Mouse (Mus musculus) layer of hippocampus, postnatal 14 days (tissue): ENCODE results near the gene Prlh. TPM values are rescaled to one million over a fixed set of nuclear protein-coding genes. Genes with fewer than 3 reads are reported as not detected.

Experiments used
- DNase-seq, 2 experiments: peaks; one replicate each; pipeline ENCODE4 v3.0.0; 2021 to 2022; ENCODE audit warnings: low spot score in 2 of 2, mixed read lengths in 1 of 2
- long read RNA-seq, 2 experiments: library from polyadenylated mRNA; stranded (forward); transcript quantifications; one replicate each; pipeline ENCODE4 v2.0.0; 2021
- total RNA-seq, 2 experiments: library from RNA; stranded (reverse); gene quantifications; 2 replicates each; pipeline ENCODE4 v1.2.3; 2021

The Prlh gene
- total RNA-seq = not detected
- long read RNA-seq, experiment 1 = 0 reads
- long read RNA-seq, experiment 2 = 0 reads

DNA sequence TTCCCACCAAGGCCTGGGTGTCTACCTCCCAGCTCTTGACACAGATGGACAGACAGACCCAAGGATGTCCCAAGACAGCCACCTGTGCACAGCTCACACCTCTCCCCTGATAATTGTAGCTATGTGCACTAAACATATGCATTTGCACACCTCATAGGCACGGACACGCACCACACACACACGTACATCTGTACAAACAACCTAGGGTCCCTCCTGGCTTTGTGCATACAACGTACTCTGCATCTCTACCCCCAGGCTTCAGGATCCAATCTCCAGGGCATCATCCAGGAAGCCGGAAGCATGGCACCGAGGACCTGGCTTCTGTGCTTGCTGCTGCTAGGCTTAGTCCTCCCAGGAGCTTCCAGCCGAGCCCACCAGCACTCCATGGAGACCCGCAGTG is at the start of gene Prlh:
Gene Prlh (plus strand): TSS at position 301 of the 400 bp plus-strand sequence.
- DNase-seq = no peak

DNA sequence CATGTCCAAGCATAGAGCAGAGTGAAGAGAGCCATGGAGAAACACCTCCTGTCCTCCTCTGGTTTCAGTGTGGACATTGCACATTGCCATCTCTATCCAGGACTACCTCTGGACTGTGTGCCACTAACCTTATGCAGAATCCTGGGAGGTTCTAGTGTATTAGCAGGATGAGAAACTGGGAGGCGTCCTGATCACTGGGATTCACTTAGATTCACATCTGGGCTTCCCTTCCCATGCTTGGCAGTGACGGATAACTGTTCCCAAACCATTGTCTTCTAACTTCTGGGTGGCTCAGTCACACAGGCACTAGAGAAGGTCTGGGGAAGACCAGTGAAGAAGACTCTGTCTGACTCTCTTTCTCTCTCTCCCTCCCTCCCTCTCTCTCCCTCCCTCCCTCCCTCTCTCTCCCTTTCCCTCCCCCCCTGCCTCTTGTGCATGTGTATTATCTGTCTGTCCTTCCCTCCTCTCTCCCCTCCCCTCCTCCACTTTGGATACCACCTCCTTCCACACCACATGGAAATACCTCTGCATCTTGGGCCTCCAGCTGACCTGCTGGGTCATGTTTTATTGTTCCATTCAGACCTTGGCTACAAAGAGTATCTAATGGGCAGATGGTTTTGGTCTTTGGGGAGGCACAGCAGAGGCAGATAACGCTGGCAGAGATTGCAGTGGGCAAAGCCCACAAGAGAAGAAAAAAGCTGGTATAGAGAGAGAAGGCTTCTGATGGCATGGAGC is 49.5 kb upstream of the Prlh start:
- DNase-seq = no peak

DNA sequence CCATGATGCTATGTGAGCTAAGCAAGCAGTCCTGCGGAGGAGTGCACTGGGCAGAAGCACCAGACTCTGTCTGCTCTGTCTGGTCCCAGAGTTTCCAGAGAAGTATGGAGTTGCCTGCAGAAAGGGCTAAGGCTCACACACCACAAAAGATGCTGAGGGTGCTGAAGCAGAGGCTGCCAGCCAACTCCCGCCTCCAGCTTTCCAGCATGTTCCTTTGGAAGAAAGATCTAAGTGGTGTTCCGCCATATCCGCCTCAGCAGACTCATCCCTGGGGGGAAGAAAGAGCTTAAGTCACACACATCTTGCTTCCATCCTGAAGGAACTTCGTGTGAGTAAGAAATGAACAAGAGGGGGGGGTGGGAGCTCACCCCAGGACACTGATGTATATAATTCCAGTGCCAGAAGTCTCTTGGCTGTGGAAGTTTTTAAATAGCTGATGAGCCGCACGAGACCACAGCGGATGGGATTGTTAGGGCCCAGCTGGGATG is 48.9 kb upstream of the Prlh start:
- peak in 1 of 2 experiments; percentile 52 for DNase-seq

DNA sequence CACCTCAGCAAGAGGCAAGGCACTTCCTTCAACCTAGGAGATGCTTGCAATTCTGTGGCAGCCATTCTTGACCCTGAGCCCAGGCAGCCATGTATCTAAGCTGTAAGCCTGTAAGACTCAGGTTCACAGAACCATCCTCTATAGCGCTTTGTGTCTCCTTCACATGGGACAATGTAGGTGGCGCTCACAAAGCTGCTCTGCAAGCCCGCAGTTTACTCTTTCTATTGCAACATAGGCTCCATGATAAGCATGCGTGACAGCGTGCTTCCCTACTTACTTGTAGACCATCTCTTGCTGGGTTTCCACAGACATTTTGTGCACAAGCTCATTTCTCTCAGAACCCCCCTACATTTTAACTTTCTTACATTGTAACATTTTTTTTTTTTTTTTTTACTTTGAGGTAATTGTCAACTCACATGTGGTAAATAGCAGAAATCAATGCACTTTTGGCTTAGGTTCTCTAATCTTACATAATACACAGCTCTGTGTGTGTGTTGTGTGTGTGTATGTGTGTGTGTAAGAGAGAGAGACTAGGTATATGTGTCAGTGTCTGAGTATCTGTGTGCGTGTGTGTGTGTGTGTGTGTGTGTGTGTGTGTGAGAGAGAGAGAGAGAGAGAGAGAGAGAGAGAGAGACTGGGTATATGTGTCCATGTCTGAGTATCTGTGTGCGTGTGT is 48.0 kb upstream of the Prlh start:
- no peak for DNase-seq

DNA sequence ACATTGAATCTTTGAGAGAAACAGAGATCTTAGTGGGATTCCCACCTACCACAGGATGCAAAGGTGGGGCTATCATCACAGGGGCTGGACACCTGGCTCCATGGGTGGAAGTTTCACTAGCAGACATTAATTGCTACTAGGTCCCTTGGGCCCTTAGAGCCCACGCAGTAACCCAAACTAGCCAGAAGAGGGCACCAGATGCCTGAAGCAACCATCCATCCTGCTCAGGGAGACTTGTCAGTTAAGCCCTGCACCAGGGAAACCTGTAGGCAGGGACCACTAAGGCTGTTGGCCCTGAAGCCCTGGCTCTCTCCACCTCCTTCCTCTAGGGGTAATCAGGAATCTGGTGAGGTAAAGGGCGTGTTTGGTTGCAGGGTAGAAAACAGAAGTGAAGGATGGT is 46.6 kb upstream of the Prlh start:
- DNase-seq = peak in 1 of 2 experiments; percentile 57

DNA sequence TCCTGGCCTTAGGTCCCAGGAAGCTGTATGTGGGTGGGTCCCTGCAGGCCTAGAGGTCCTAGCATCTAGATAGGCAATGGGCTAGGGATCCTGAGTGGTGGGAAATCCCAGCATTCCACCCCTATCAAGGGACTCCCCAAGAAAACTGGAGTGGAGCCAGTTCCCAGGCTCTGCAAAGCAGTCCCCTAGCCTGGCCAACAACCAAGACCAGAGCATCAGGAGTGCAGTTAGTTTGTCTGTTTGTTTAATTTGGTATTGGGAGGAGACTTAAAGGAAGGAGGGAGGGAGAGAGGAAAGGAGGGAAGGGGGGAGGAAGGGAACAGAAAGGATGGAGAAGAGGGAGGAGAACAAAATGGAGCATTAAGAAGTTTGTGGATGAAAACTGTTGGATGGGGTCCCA is 43.7 kb upstream of the Prlh start:
- no peak for DNase-seq

DNA sequence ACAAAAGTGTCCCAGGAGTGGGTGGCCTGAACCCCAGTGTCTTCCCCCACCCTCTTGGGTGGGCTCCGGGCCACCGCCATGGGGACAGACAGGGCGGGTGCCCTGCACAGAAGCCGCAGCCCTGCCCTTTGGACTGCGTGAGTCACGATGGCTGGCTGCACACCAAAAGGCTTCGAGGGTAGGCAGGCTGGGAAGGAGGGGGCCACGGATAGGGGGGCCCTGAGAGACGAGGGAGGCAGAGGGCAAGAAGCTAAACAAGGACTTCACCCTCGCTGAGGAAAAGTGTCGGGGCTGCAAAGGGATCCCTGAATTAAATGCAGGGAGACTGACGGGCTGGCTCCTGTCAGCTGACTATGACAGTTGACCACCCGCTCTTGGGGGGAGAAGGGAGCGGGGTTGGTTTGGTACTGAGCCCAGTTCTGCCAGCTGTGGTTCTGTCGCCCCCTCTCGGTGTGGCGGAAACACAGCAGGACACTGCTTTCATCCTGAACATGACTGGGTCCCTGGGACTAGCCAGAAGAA is 43.2 kb upstream of the Prlh start:
- DNase-seq = no peak

DNA sequence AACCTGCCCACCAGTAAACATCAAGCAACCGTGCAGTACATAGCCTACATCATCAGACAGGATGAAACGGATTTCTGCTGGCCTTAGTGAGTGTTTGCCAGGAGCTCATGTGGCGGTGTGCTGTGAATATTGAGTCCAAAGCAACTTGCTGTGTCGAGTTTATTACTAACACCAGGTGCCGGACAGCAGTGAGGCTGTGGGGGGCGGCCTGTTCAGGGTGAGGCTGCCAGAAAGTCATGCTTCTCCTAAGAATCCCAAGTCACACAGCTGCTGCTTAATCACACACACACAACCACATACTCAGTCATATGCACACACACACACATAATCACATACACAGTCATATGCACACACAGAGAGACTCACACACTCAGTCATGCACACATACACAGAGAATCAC is 39.7 kb upstream of the Prlh start:
- DNase-seq = no peak

DNA sequence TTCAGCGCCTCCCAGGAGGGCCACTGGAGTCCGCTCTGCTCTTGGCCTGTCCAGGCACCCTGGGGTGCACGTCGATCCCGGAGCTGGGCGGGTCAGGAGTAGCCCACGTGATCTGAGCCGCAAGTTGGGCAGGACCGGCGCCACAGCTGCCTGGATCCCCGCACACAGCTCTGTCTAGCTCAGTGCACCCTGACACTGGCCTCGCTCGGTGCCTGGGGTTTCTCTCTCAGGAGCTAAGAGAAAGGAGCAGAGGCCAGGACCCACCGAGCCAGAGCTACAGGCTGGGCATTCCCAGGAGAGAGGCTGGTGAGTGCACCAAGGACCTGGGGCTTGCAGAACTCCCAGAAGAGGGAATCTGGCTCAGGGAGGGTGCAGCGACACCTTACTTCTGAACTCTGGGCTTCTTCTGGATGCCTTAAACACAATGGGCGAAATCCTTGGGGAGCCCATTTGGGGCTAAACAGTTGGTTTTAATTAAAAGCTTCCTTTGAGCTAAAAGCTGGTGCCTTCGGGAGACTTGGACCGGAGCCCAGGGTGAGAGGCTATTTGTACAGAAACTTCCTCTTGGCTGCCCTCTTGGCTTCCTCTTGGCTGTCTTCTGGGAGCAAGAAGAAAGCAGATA is 37.8 kb upstream of the Prlh start, which contains the start of gene Mlph:
Gene Mlph (plus strand): TSS at position 138 of the 622 bp plus-strand sequence.
- DNase-seq = peak in 1 of 2 experiments; percentile 29

DNA sequence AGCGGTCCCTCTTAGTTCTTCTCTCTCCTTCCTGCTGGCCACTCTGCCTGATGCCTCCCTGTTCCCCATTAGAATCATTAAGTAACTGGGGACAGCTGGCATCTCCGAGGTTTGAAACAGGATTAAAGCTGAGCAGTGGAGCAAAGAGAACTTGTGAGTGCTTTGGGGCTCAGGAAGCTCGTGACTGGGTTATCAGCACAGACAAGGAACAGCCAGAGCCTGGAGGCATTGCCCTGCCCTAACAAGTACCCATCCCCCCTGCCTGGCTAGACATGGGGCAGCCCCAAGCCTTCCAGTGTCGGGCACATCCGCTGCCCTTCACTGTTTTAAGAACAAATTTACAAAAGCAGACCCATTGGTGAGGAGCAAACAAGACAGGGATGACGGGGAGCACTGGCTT is 35.4 kb upstream of the Prlh start:
- no peak for DNase-seq

DNA sequence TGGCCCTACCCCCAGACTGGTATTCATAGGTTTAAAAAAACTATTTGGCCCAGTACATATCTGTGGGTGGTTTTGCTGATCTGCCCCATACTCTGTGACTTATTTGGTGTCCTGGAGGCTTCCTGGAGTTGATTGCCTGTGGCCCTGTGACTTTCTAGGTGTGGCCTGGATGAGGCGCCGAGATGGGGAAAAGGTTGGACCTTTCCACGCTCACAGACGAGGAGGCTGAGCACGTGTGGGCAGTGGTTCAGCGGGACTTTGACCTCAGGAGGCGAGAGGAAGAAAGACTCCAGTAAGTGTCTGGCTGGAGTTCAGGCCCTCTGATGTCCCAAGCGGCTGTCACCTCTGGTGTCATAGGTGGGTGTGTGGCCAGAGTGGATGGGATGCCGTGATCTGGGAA is 31.2 kb upstream of the Prlh start:
- DNase-seq = no peak

DNA sequence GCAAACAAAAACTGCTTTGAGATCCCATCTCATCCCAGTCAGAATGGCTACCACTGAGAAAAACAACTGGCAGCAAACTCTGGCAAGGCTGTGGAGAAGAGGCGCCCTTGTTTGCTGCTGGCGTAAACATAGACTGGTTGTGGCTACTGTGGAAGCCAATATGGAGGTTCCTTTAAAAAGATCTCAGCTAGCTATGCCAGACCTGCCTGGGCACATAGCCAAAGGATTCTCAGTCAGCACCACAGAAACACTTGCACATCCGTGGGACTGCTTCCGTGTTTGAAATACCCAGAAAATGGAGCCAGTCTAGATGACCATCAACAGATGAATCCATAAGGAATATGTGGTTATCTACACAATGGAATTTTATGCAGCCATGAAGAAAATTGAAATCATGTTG is 26.9 kb upstream of the Prlh start:
- no peak for DNase-seq

DNA sequence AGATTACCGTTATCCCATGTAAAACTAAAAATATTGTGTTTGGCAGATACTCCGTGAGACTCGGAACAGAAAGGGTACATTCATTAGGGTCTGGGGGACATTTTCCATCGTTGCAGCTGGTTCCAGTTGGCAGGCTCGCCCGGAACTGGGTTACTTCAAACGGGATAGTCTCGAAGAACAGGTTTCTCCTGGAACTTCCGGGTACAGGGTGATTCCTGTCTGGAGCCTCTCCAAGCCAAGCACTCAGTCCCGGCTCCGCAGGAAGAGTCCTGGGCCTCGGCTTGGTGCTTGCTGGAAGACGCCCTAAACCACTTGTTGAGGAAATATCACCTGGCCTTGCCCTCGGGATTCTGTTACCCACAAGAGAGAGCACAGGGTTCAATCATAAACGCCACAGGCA is 25.6 kb upstream of the Prlh start:
- no peak for DNase-seq

DNA sequence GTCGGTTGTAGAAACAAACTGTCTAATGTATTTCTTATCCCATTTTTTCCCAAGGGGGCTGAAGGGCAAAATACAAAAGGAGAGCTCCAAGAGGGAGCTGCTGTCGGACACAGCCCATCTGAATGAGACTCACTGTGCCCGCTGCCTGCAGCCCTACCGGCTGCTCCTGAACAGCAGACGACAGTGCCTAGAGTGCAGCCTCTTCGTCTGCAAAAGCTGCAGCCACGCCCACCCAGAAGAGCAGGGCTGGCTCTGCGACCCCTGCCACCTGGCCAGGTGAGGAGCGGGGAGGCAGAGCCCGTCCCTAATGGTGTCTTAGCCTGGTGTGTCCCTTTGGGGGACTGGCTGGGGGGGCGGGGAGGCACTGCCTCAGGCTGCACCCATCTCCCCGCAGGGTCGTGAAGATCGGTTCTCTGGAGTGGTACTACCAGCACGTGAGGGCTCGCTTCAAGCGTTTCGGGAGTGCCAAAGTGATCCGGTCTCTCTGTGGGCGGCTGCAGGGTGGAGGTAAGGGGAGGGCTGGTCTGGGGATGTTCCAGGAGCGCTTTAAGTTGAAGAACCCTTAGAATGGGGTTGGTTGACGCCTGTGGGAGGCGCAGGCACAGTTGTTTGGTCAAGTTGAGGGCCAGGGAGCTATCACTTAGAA is 24.9 kb upstream of the Prlh start:
- no peak for DNase-seq

DNA sequence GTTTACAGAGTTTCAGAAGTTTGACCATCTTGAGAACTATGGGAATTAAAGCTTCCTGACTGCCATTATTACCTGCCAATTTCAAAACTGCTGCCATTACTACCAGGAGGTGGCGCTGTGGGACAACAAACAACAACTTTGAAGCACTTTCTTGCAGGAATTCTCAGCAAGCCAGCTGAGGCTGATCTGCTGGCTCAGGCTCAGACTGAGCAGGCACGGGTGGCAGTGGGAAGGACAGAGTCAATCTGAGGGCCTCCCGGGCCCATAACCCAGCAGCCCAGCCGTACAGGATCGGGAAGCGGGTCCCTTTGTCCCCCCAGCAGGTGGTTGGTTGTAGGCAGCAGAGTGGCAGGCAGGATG is 24.4 kb upstream of the Prlh start:
- peak; percentile 84 to 90 for DNase-seq

DNA sequence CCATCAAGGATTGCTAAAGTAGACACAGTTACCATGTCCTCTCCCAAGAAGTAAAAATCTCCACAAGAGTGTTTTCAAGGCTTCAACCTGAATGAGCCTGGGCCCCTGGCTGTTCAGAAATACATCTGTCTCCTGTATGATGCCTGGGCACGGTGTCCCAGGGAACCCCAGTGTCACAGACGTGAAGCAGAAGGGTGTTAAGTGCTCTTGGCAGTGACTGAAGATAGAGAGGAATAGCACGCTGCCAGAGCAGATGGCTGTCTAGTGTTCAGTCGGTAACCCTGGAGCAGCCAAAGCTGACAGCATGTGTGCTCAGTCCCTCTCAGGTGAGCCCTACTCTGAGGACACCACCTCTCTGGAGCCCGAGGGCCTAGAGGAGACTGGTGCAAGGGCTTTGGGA is 19.9 kb upstream of the Prlh start:
- peak; percentile 29 to 76 for DNase-seq

DNA sequence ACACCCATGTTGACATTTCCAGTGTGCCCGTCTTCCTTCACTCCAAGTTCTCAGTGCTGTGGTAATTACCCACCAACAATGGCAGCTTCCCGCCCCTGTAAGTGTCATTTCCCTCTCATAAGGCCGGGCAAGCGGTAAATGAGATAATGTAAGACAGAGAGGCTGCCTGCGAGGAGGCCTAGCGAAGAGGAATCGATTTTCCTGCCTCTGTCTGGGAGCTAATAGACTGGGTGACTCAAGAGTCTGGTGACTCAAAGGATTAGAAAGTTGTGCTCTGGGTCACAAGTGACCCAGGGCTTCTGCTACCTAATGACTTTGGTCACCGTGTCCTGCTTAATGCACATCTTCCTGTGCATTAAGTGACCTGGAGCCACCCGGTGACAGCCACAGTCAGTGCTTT is 15.9 kb upstream of the Prlh start:
- no peak for DNase-seq

DNA sequence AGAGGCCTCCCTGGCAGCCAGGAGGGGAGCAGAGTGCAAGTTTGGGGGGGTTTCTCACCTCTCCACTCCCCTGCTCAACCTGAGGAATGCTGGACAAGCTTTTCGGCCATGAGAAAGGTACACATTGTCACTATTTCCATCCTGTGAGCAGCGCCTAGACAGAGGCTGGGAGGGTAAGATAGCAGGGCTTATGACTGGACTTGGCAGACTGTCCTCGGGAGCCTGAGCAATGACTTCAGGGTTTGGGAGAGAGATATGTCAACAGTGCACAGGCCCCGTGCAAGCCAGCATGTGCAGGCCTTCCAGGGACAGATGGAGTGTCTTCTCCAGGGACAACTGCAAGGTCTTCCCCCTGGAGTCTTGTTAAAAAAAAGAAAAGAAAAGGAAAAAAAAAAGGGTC is 12.9 kb upstream of the Prlh start:
- DNase-seq = no peak

DNA sequence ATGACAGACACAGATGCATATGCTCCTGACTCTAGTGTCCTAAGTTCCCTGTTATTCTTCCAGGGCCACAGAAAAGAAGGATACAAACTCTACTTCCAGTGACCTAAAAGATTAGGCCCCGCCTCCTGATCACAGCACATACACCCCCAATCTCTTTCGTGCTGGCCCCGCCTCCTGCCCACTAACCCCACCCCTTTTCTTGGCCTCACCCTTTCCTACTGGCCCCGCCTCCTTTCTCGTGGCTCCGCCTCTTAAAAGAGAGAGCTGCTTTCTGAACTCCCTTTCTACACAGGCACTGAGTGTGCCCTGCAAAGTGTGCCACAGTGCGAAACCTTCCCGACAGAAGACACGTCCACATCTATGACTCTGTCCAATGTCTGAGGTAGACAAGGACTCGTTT is 7.7 kb upstream of the Prlh start:
- DNase-seq = no peak

DNA sequence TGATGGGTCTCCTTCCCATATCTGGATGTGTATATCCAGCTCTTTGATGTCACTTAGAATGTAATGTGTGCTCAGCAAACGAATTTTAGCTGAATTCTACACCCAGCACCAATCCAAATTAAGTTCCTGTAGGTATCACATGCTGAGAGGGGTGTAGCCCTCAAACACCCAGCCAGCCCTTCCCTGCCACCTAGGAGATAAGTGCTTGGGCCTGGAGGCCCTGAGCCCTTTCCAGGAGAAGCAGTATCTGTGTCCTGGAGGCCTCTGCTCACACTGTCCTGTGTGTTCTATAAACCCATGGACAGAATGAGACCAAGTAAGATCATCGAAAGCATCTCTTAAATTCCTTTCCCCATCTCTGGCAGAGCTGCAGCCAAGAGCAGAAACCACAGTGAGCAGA is 5.7 kb upstream of the Prlh start:
- DNase-seq = no peak

DNA sequence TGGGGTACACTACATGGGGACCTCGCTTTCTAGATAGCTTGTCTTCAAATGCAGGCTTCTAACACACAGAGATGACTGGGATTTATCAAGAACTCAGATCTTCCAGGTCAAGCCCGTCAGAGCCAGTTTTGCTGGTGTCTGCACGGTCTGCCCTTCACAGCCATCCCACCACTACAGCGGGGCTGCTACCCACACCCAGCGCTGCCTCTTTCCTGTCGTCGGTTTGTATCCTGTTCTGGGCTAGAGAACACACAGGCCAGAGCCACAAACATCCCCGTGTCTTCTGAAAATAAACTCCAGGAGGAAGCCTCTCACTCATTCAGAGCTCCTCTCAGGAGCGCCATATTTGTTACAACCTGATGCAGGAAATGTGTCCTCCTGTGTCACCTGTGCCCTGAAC is 3.6 kb upstream of the Prlh start:
- DNase-seq = no peak

DNA sequence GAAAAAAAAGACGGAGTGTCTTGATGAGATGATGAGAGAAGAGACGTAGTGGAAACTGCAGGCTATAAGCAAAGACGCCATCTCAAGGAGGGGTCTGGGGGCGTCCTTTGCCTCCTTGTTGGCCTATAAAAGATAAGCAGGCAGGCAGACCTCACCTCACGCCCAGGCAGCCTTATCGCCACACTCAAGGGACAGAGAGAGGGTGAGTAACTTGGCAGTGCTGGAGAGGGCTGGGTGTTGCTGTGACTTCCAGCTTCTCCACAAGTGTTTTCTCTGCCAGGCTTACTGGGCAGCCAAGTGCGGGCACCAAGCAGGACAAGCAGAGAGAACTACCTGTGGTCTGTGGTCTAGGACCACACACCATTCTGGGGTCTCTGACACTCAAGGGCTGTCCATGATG is 1.2 kb upstream of the Prlh start:
- no peak for DNase-seq
